Mouse (Mus musculus): ENCODE results near the gene Pcp4. TPM values are rescaled to one million over a fixed set of nuclear protein-coding genes. Genes with fewer than 3 reads are reported as not detected.

The Pcp4 gene
- total and polyA plus RNA-seq, 2 experiments from 2014 or later: 6.0 TPM; not detected in 1

- Histone ChIP-seq H3K27me3 (ENCODE audit: control insufficient read depth, insufficient read depth, low read length) (no peaks in the 10 kb centered on the region), H3K9ac (replicated peaks; ENCODE audit: low read depth, low read length) (no peak overlapping the region), H3K27ac (ENCODE audit: low read depth) (no peak overlapping the region), H3K4me3 (ENCODE audit: low read depth, low read length) (no peak overlapping the region), H3K36me3 (replicated peaks; ENCODE audit: control insufficient read depth, insufficient read depth, low read length) (no peaks in the 10 kb centered on the region), H3K9me3 (replicated peaks; ENCODE audit: control insufficient read depth, low read length) (no peaks in the 10 kb centered on the region), H3K4me1 (ENCODE audit: control insufficient read depth, insufficient read depth) (no peaks in the 10 kb centered on the region), H3K4me2 (ENCODE audit: low read depth, low read length) (no peak overlapping the region)
- DNase-seq (ENCODE audit: low spot score) (no peak), ATAC-seq (ENCODE audit: insufficient read depth, low read depth) (no peak)
- 0 out of 2 replicates have a peak, but pooled peaks have one; percentile 8 for TF ChIP-seq CTCF (IDR thresholded peaks at IDR 0.05; ENCODE audit: low read depth)
- no peak for TF ChIP-seq EP300 (IDR thresholded peaks at IDR 0.05; ENCODE audit: low read depth)
- 59% methylated on average over 4 of the region's 4 CpGs for WGBS
Measured at GRCm38 (mm10) chr16:96469640-96470039, 2.2 kb downstream of the Pcp4 start.

- no peaks in the 10 kb centered on the region for H3K9me3 ChIP-seq (replicated peaks; ENCODE audit: control insufficient read depth, low read length)
- H3K4me2 ChIP-seq (ENCODE audit: low read depth, low read length): peak overlapping the region; percentile 9; the same call in 1 of the 2 replicates
- no peaks in the 10 kb centered on the region for H3K36me3 ChIP-seq (replicated peaks; ENCODE audit: control insufficient read depth, insufficient read depth, low read length)
- H3K27me3 ChIP-seq (ENCODE audit: control insufficient read depth, insufficient read depth, low read length): no peaks in the 10 kb centered on the region
- DNase-seq (ENCODE audit: low spot score) (peak; percentile 6), ATAC-seq (ENCODE audit: insufficient read depth, low read depth) (no peak)
- no peak overlapping the region for H3K27ac ChIP-seq (ENCODE audit: low read depth)
- H3K9ac ChIP-seq (replicated peaks; ENCODE audit: low read depth, low read length): no peak overlapping the region
- TF ChIP-seq EP300 (IDR thresholded peaks at IDR 0.05; ENCODE audit: low read depth): no peak
- TF ChIP-seq CTCF (IDR thresholded peaks at IDR 0.05; ENCODE audit: low read depth): no peak
- H3K4me1 ChIP-seq (ENCODE audit: control insufficient read depth, insufficient read depth): no peaks in the 10 kb centered on the region
- no peak overlapping the region for H3K4me3 ChIP-seq (ENCODE audit: low read depth, low read length)
- 15% methylated on average over 5 of the region's 5 CpGs for WGBS
Measured at GRCm38 (mm10) chr16:96472361-96472760, 5.0 kb downstream of the Pcp4 start.

GRCm38 (mm10) chr16:96472816-96473215, 5.4 kb downstream of the Pcp4 start:
- Histone ChIP-seq H3K4me2 (ENCODE audit: low read depth, low read length) (peak overlapping the region; percentile 9; the same call in 1 of the 2 replicates), H3K36me3 (replicated peaks; ENCODE audit: control insufficient read depth, insufficient read depth, low read length) (no peaks in the 10 kb centered on the region)

GRCm38 (mm10) chr16:96474185-96474584, 6.8 kb downstream of the Pcp4 start:
- no peak overlapping the region for H3K4me2 ChIP-seq (ENCODE audit: low read depth, low read length)
- no peak for TF ChIP-seq CTCF (IDR thresholded peaks at IDR 0.05; ENCODE audit: low read depth)
- no peak for TF ChIP-seq EP300 (IDR thresholded peaks at IDR 0.05; ENCODE audit: low read depth)
- no peak overlapping the region for H3K27ac ChIP-seq (ENCODE audit: low read depth)
- H3K36me3 ChIP-seq (replicated peaks; ENCODE audit: control insufficient read depth, insufficient read depth, low read length): no peaks in the 10 kb centered on the region
- no peak overlapping the region for H3K9ac ChIP-seq (replicated peaks; ENCODE audit: low read depth, low read length)
- no peaks in the 10 kb centered on the region for H3K9me3 ChIP-seq (replicated peaks; ENCODE audit: control insufficient read depth, low read length)
- no peaks in the 10 kb centered on the region for H3K4me1 ChIP-seq (ENCODE audit: control insufficient read depth, insufficient read depth)
- H3K4me3 ChIP-seq (ENCODE audit: low read depth, low read length): no peak overlapping the region
- 75% methylated on average over 3 of the region's 3 CpGs for WGBS
- no peaks in the 10 kb centered on the region for H3K27me3 ChIP-seq (ENCODE audit: control insufficient read depth, insufficient read depth, low read length)
- DNase-seq (ENCODE audit: low spot score) (no peak), ATAC-seq (ENCODE audit: insufficient read depth, low read depth) (no peak)

More at GRCm38 (mm10) chr16:96472816-96473215, 5.4 kb downstream of the Pcp4 start:
- TF ChIP-seq CTCF (IDR thresholded peaks at IDR 0.05; ENCODE audit: low read depth) (no peak), EP300 (IDR thresholded peaks at IDR 0.05; ENCODE audit: low read depth) (no peak)
- WGBS: 32% methylated on average over 7 of the region's 7 CpGs
- no peak overlapping the region for H3K27ac ChIP-seq (ENCODE audit: low read depth)
- ATAC-seq (ENCODE audit: insufficient read depth, low read depth): no peak
- H3K27me3 ChIP-seq (ENCODE audit: control insufficient read depth, insufficient read depth, low read length): no peaks in the 10 kb centered on the region
- no peak for DNase-seq (ENCODE audit: low spot score)
- no peak overlapping the region for H3K4me3 ChIP-seq (ENCODE audit: low read depth, low read length)
- H3K9ac ChIP-seq (replicated peaks; ENCODE audit: low read depth, low read length): no peak overlapping the region
- no peaks in the 10 kb centered on the region for H3K4me1 ChIP-seq (ENCODE audit: control insufficient read depth, insufficient read depth)
- no peaks in the 10 kb centered on the region for H3K9me3 ChIP-seq (replicated peaks; ENCODE audit: control insufficient read depth, low read length)

DNA sequence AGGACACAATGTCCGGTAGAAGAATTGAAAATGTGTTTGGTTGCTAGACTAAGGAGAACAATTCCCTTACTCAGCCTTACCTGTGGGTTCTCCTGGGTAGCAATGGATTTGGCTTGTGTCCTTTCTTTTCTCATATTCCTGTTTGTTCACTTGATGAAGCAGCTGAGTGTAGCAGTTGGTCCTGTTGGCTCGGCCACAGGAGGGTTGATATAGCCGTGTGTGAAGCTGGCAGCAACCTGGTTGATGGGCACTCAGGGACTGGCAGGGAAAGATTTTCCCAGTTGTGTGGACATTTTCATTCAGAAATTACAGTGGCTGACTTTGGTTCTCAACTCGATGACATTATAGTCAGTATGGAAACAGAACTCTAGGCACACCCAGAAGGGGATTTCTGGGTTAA, 14.4 kb downstream of the Pcp4 start:
- DNase-seq (ENCODE audit: low spot score) (no peak), ATAC-seq (ENCODE audit: insufficient read depth, low read depth) (no peak)
- WGBS: 89% methylated on average over 4 of the region's 4 CpGs
- no peak overlapping the region for H3K4me2 ChIP-seq (ENCODE audit: low read depth, low read length)
- no peaks in the 10 kb centered on the region for H3K27me3 ChIP-seq (ENCODE audit: control insufficient read depth, insufficient read depth, low read length)
- no peak overlapping the region for H3K4me3 ChIP-seq (ENCODE audit: low read depth, low read length)
- H3K27ac ChIP-seq (ENCODE audit: low read depth): no peak overlapping the region
- TF ChIP-seq CTCF (IDR thresholded peaks at IDR 0.05; ENCODE audit: low read depth): no peak
- TF ChIP-seq EP300 (IDR thresholded peaks at IDR 0.05; ENCODE audit: low read depth): no peak
- no peaks in the 10 kb centered on the region for H3K36me3 ChIP-seq (replicated peaks; ENCODE audit: control insufficient read depth, insufficient read depth, low read length)
- no peaks in the 10 kb centered on the region for H3K4me1 ChIP-seq (ENCODE audit: control insufficient read depth, insufficient read depth)
- H3K9me3 ChIP-seq (replicated peaks; ENCODE audit: control insufficient read depth, low read length): no peaks in the 10 kb centered on the region
- H3K9ac ChIP-seq (replicated peaks; ENCODE audit: low read depth, low read length): no peak overlapping the region

GRCm38 (mm10) chr16:96487007-96487684, 19.7 kb downstream of the Pcp4 start:
- 76% methylated on average over 11 of the region's 11 CpGs for WGBS
- H3K4me1 ChIP-seq (ENCODE audit: control insufficient read depth, insufficient read depth): no peaks in the 10 kb centered on the region
- no peak for TF ChIP-seq CTCF (IDR thresholded peaks at IDR 0.05; ENCODE audit: low read depth)
- no peak for TF ChIP-seq EP300 (IDR thresholded peaks at IDR 0.05; ENCODE audit: low read depth)
- H3K36me3 ChIP-seq (replicated peaks; ENCODE audit: control insufficient read depth, insufficient read depth, low read length): no peaks in the 10 kb centered on the region
- H3K9ac ChIP-seq (replicated peaks; ENCODE audit: low read depth, low read length): no peak overlapping the region
- no peak overlapping the region for H3K27ac ChIP-seq (ENCODE audit: low read depth)
- H3K4me2 ChIP-seq (ENCODE audit: low read depth, low read length): no peak overlapping the region
- ATAC-seq (ENCODE audit: insufficient read depth, low read depth): no peak
- H3K27me3 ChIP-seq (ENCODE audit: control insufficient read depth, insufficient read depth, low read length): no peaks in the 10 kb centered on the region
- no peaks in the 10 kb centered on the region for H3K9me3 ChIP-seq (replicated peaks; ENCODE audit: control insufficient read depth, low read length)
- H3K4me3 ChIP-seq (ENCODE audit: low read depth, low read length): no peak overlapping the region
- DNase-seq (ENCODE audit: low spot score): no peak

All from heart, postnatal 0 days (tissue).